Mouse (Mus musculus): ENCODE data around the gene Otulin. TPM values are rescaled to one million over a fixed set of nuclear protein-coding genes. Genes with fewer than 3 reads are reported as not detected.

Otulin gene
- polyA plus RNA-seq, 1 experiment from 2014 or later = 45.9 TPM

GRCm38 (mm10) chr15:27500390-27500789 lies 130.1 kb downstream of the Otulin start:
- no peaks in the 10 kb centered on the region for H3K36me3 ChIP-seq (ENCODE audit: control insufficient read depth, insufficient read depth, low read length)
- no peak overlapping the region for H3K4me2 ChIP-seq
- no peak overlapping the region for H3K27ac ChIP-seq (ENCODE audit: low read depth, low read length)
- H3K4me1 ChIP-seq (replicated peaks; ENCODE audit: control insufficient read depth, insufficient read depth, low read length) = peaks cover 38% of the 10 kb centered on the region
- no peak for DNase-seq (ENCODE audit: low spot score)
- no peak for ATAC-seq (replicated peaks; ENCODE audit: low FRiP score)
- no peak overlapping the region for H3K4me3 ChIP-seq (ENCODE audit: low read depth, low read length)
- no peak overlapping the region for H3K9ac ChIP-seq (ENCODE audit: low read depth, low read length)
- no peaks in the 10 kb centered on the region for H3K9me3 ChIP-seq (ENCODE audit: control insufficient read depth, low read length)
- WGBS = 76% methylated on average over 15 of the region's 15 CpGs
- H3K27me3 ChIP-seq (replicated peaks; ENCODE audit: control insufficient read depth, insufficient read depth, low read length) = no peaks in the 10 kb centered on the region

DNA sequence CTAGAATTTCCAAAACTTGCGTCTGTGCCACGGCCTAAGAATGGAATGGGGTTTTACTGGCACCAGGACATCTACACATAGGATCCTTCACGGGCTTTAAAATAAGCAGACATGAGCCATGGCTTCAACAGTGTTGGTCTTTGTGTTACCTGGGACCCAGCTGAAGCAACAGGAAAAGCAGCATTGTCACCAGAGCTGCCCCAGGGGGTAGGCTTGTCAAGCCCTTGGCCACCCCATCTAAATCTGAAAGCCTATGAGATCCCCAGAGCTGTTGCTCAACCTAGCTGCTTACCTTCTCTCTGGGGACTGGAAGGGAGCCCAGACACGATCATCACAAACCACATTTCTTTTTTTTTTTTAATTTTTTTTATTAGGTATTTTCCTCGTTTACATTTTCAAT lies 132.4 kb downstream of the Otulin start:
- Histone ChIP-seq H3K4me3 (ENCODE audit: low read depth, low read length) (no peak overlapping the region), H3K4me2 (peak overlapping the region; percentile 59; the same call in 1 of the 2 replicates), H3K9ac (ENCODE audit: low read depth, low read length) (no peak overlapping the region), H3K27me3 (replicated peaks; ENCODE audit: control insufficient read depth, insufficient read depth, low read length) (no peaks in the 10 kb centered on the region), H3K4me1 (replicated peaks; ENCODE audit: control insufficient read depth, insufficient read depth, low read length) (peaks cover 48% of the 10 kb centered on the region), H3K36me3 (ENCODE audit: control insufficient read depth, insufficient read depth, low read length) (no peaks in the 10 kb centered on the region), H3K9me3 (ENCODE audit: control insufficient read depth, low read length) (no peaks in the 10 kb centered on the region), H3K27ac (ENCODE audit: low read depth, low read length) (peak overlapping the region; percentile 96)
- ATAC-seq (replicated peaks; ENCODE audit: low FRiP score) = no peak
- no peak for DNase-seq (ENCODE audit: low spot score)
- WGBS = 83% methylated on average over 5 of the region's 5 CpGs

- Histone ChIP-seq H3K4me2 (peak overlapping the region; percentile 59), H3K27me3 (replicated peaks; ENCODE audit: control insufficient read depth, insufficient read depth, low read length) (no peaks in the 10 kb centered on the region), H3K27ac (ENCODE audit: low read depth, low read length) (peak overlapping the region; percentile 96), H3K9me3 (ENCODE audit: control insufficient read depth, low read length) (no peaks in the 10 kb centered on the region), H3K4me3 (ENCODE audit: low read depth, low read length) (no peak overlapping the region; the same call in 1 of the 2 replicates), H3K4me1 (replicated peaks; ENCODE audit: control insufficient read depth, insufficient read depth, low read length) (peaks cover 52% of the 10 kb centered on the region), H3K36me3 (ENCODE audit: control insufficient read depth, insufficient read depth, low read length) (no peaks in the 10 kb centered on the region), H3K9ac (ENCODE audit: low read depth, low read length) (peak overlapping the region; percentile 54)
- peak; percentile 63 for ATAC-seq (replicated peaks; ENCODE audit: low FRiP score)
- no peak for DNase-seq (ENCODE audit: low spot score)
- 37% methylated on average over 7 of the region's 7 CpGs for WGBS
These were observed 133.0 kb downstream of the Otulin start for GRCm38 (mm10) chr15:27497300-27497997.

DNA sequence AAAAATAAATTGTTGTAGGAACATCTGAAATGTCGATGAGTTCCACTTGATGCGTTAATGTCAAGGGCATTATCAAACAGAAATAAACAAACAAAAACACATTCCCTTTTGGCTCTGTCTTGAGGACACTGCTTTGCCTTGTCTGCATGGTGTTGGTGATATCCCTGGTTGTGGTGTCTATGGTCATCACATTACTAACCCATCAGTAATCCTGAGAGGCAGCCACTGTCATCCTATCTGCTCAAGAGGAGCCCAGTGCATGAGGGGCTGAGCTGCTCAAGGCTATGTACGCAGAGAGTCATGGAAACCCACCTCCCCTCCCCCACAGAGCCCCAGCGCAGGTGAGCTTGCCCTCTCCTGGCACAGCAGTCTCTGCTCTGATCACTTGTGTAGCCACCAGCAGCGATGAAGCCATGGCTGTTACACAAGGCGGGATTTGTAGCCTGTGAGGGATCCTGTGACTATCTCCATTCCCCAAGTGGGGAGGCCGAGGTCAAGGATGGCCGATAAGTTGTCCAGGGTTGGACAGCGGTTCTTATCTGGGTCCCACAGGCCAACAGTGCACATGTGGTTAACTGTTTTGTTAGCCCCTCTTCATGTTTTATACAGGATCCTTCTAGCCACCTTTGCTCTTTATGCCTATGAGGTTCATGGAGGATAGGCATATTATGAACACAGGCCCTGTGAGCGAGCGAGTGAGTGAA lies 133.7 kb downstream of the Otulin start:
- Histone ChIP-seq H3K36me3 (ENCODE audit: control insufficient read depth, insufficient read depth, low read length) (no peaks in the 10 kb centered on the region), H3K4me2 (peak overlapping the region; percentile 59), H3K9ac (ENCODE audit: low read depth, low read length) (no peak overlapping the region), H3K4me1 (replicated peaks; ENCODE audit: control insufficient read depth, insufficient read depth, low read length) (peaks cover 52% of the 10 kb centered on the region), H3K27me3 (replicated peaks; ENCODE audit: control insufficient read depth, insufficient read depth, low read length) (no peaks in the 10 kb centered on the region), H3K9me3 (ENCODE audit: control insufficient read depth, low read length) (no peaks in the 10 kb centered on the region), H3K4me3 (ENCODE audit: low read depth, low read length) (no peak overlapping the region; the same call in 1 of the 2 replicates), H3K27ac (ENCODE audit: low read depth, low read length) (peak overlapping the region; percentile 96)
- 39% methylated on average over 11 of the region's 11 CpGs for WGBS
- DNase-seq (ENCODE audit: low spot score) (peak; percentile 59), ATAC-seq (replicated peaks; ENCODE audit: low FRiP score) (peak; percentile 93)

GRCm38 (mm10) chr15:27495981-27496401 lies 134.5 kb downstream of the Otulin start:
- no peak for ATAC-seq (replicated peaks; ENCODE audit: low FRiP score)
- H3K27ac ChIP-seq (ENCODE audit: low read depth, low read length) = 0 out of 2 replicates have a peak overlapping the region, but pooled peaks have one; percentile 29
- H3K27me3 ChIP-seq (replicated peaks; ENCODE audit: control insufficient read depth, insufficient read depth, low read length) = no peaks in the 10 kb centered on the region
- no peak overlapping the region for H3K4me3 ChIP-seq (ENCODE audit: low read depth, low read length)
- H3K36me3 ChIP-seq (ENCODE audit: control insufficient read depth, insufficient read depth, low read length) = no peaks in the 10 kb centered on the region
- H3K4me2 ChIP-seq = no peak overlapping the region
- H3K9ac ChIP-seq (ENCODE audit: low read depth, low read length) = no peak overlapping the region
- no peaks in the 10 kb centered on the region for H3K9me3 ChIP-seq (ENCODE audit: control insufficient read depth, low read length)
- H3K4me1 ChIP-seq (replicated peaks; ENCODE audit: control insufficient read depth, insufficient read depth, low read length) = peaks cover 53% of the 10 kb centered on the region
- DNase-seq (ENCODE audit: low spot score) = no peak
- WGBS = 57% methylated on average over 5 of the region's 5 CpGs

- Histone ChIP-seq H3K4me3 (ENCODE audit: low read depth, low read length) (no peak overlapping the region), H3K9me3 (ENCODE audit: control insufficient read depth, low read length) (no peaks in the 10 kb centered on the region), H3K9ac (ENCODE audit: low read depth, low read length) (no peak overlapping the region), H3K27ac (ENCODE audit: low read depth, low read length) (no peak overlapping the region), H3K27me3 (replicated peaks; ENCODE audit: control insufficient read depth, insufficient read depth, low read length) (peaks cover 2% of the 10 kb centered on the region; the same call in 1 of the 2 replicates), H3K4me1 (replicated peaks; ENCODE audit: control insufficient read depth, insufficient read depth, low read length) (peaks cover 53% of the 10 kb centered on the region), H3K36me3 (ENCODE audit: control insufficient read depth, insufficient read depth, low read length) (no peaks in the 10 kb centered on the region), H3K4me2 (0 out of 2 replicates have a peak overlapping the region, but pooled peaks have one; percentile 1)
- DNase-seq (ENCODE audit: low spot score) (no peak), ATAC-seq (replicated peaks; ENCODE audit: low FRiP score) (no peak)
- 34% methylated on average over 10 of the region's 10 CpGs for WGBS
These were observed 137.0 kb downstream of the Otulin start for GRCm38 (mm10) chr15:27493516-27493915.

DNA sequence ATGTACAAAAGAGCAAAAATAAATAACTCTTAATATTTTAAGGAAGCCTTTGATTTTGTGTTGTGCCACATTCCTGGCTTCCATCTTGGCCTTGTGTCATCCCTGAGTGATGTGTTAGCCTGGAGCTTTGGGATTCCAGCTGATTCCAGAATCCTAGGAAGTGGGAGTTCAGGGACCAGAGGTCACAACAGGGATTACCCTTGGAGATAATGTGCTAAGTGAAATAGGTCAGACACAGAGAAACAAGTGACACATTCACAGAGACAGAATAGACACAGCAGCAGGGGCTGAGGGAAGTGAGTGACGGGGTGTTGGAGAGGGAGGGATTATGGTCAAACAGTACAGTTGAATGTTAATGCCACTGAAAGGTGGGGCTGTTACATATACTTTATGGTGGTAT lies 137.8 kb downstream of the Otulin start:
- no peak overlapping the region for H3K27ac ChIP-seq (ENCODE audit: low read depth, low read length)
- peaks cover 4% of the 10 kb centered on the region; the same call in 1 of the 2 replicates for H3K27me3 ChIP-seq (replicated peaks; ENCODE audit: control insufficient read depth, insufficient read depth, low read length)
- H3K9ac ChIP-seq (ENCODE audit: low read depth, low read length) = no peak overlapping the region
- DNase-seq (ENCODE audit: low spot score) = no peak
- WGBS = 56% methylated on average over 1 of the region's 1 CpGs
- peaks cover 50% of the 10 kb centered on the region for H3K4me1 ChIP-seq (replicated peaks; ENCODE audit: control insufficient read depth, insufficient read depth, low read length)
- no peaks in the 10 kb centered on the region for H3K36me3 ChIP-seq (ENCODE audit: control insufficient read depth, insufficient read depth, low read length)
- no peak for ATAC-seq (replicated peaks; ENCODE audit: low FRiP score)
- H3K9me3 ChIP-seq (ENCODE audit: control insufficient read depth, low read length) = no peaks in the 10 kb centered on the region
- H3K4me2 ChIP-seq = no peak overlapping the region
- no peak overlapping the region for H3K4me3 ChIP-seq (ENCODE audit: low read depth, low read length)
